Mouse (Mus musculus): Measurements from ENCODE around the gene Mapkap1.

The Mapkap1 gene

GRCm38 (mm10) chr2:34605040-34605439 is 198.5 kb downstream of the Mapkap1 start:
- in situ Hi-C loops (cut with MboI; ENCODE audit: low pct_unique_long_range_greater_than_20kb in 1 of 2, low sequenced_read_pairs in 2 of 2, unreplicated experiment in 1 of 2) = no loop called here

GRCm38 (mm10) chr2:34608917-34609316 is 202.3 kb downstream of the Mapkap1 start:
- in situ Hi-C loops (cut with MboI; ENCODE audit: low pct_unique_long_range_greater_than_20kb in 1 of 2, low sequenced_read_pairs in 2 of 2, unreplicated experiment in 1 of 2) = no loop called here

GRCm38 (mm10) chr2:34609516-34609915 is 202.9 kb downstream of the Mapkap1 start:
- in situ Hi-C loops (cut with MboI; ENCODE audit: low pct_unique_long_range_greater_than_20kb in 1 of 2, low sequenced_read_pairs in 2 of 2, unreplicated experiment in 1 of 2) = no loop called here

GRCm38 (mm10) chr2:34620778-34621415 is 214.3 kb downstream of the Mapkap1 start:
- in situ Hi-C loops (cut with MboI; ENCODE audit: low pct_unique_long_range_greater_than_20kb in 1 of 2, low sequenced_read_pairs in 2 of 2, unreplicated experiment in 1 of 2) = no loop called here

GRCm38 (mm10) chr2:34621485-34621884 is 214.9 kb downstream of the Mapkap1 start:
- in situ Hi-C loops (cut with MboI; ENCODE audit: low pct_unique_long_range_greater_than_20kb in 1 of 2, low sequenced_read_pairs in 2 of 2, unreplicated experiment in 1 of 2) = no loop called here

- in situ Hi-C loops (cut with MboI; ENCODE audit: low pct_unique_long_range_greater_than_20kb in 1 of 2, low sequenced_read_pairs in 2 of 2, unreplicated experiment in 1 of 2) = no loop called here
Measured at GRCm38 (mm10) chr2:34622518-34622917, 215.9 kb downstream of the Mapkap1 start.

GRCm38 (mm10) chr2:34623181-34623580 is 216.6 kb downstream of the Mapkap1 start:
- in situ Hi-C loops (cut with MboI; ENCODE audit: low pct_unique_long_range_greater_than_20kb in 1 of 2, low sequenced_read_pairs in 2 of 2, unreplicated experiment in 1 of 2) = no loop called here

GRCm38 (mm10) chr2:34624076-34624475 is 217.5 kb downstream of the Mapkap1 start:
- in situ Hi-C loops (cut with MboI; ENCODE audit: low pct_unique_long_range_greater_than_20kb in 1 of 2, low sequenced_read_pairs in 2 of 2, unreplicated experiment in 1 of 2) = no loop called here

- in situ Hi-C loops (cut with MboI; ENCODE audit: low pct_unique_long_range_greater_than_20kb in 1 of 2, low sequenced_read_pairs in 2 of 2, unreplicated experiment in 1 of 2) = no loop called here
Measured at GRCm38 (mm10) chr2:34627328-34628226, 221.0 kb downstream of the Mapkap1 start.

- in situ Hi-C loops (cut with MboI; ENCODE audit: low pct_unique_long_range_greater_than_20kb in 1 of 2, low sequenced_read_pairs in 2 of 2, unreplicated experiment in 1 of 2) = no loop called here
Measured at GRCm38 (mm10) chr2:34628903-34629540, 222.5 kb downstream of the Mapkap1 start.

GRCm38 (mm10) chr2:34629758-34630157 is 223.2 kb downstream of the Mapkap1 start:
- in situ Hi-C loops (cut with MboI; ENCODE audit: low pct_unique_long_range_greater_than_20kb in 1 of 2, low sequenced_read_pairs in 2 of 2, unreplicated experiment in 1 of 2) = no loop called here

GRCm38 (mm10) chr2:34630445-34630844 is 223.9 kb downstream of the Mapkap1 start:
- in situ Hi-C loops (cut with MboI; ENCODE audit: low pct_unique_long_range_greater_than_20kb in 1 of 2, low sequenced_read_pairs in 2 of 2, unreplicated experiment in 1 of 2) = no loop called here

- in situ Hi-C loops (cut with MboI; ENCODE audit: low pct_unique_long_range_greater_than_20kb in 1 of 2, low sequenced_read_pairs in 2 of 2, unreplicated experiment in 1 of 2) = no loop called here
Measured at GRCm38 (mm10) chr2:34632051-34632450, 225.5 kb downstream of the Mapkap1 start.

- in situ Hi-C loops (cut with MboI; ENCODE audit: low pct_unique_long_range_greater_than_20kb in 1 of 2, low sequenced_read_pairs in 2 of 2, unreplicated experiment in 1 of 2) = no loop called here
Measured at GRCm38 (mm10) chr2:34635249-34636165, 228.9 kb downstream of the Mapkap1 start.

- in situ Hi-C loops (cut with MboI; ENCODE audit: low pct_unique_long_range_greater_than_20kb in 1 of 2, low sequenced_read_pairs in 2 of 2, unreplicated experiment in 1 of 2) = no loop called here
Measured at GRCm38 (mm10) chr2:34638955-34639650, 232.5 kb downstream of the Mapkap1 start.

- in situ Hi-C loops (cut with MboI; ENCODE audit: low pct_unique_long_range_greater_than_20kb in 1 of 2, low sequenced_read_pairs in 2 of 2, unreplicated experiment in 1 of 2) = no loop called here
Measured at GRCm38 (mm10) chr2:34639725-34640124, 233.2 kb downstream of the Mapkap1 start.

GRCm38 (mm10) chr2:34642351-34642750 is 235.8 kb downstream of the Mapkap1 start:
- in situ Hi-C loops (cut with MboI; ENCODE audit: low pct_unique_long_range_greater_than_20kb in 1 of 2, low sequenced_read_pairs in 2 of 2, unreplicated experiment in 1 of 2) = no loop called here

Data from mouse embryonic stem cell (cell line).